Mouse (Mus musculus) embryonic facial prominence, embryonic 12.5 days (tissue): Measurements from ENCODE around the gene Olfr1396. TPM values are rescaled to one million over a fixed set of nuclear protein-coding genes. Genes with fewer than 3 reads are reported as not detected.

Experiments
- ATAC-seq: fragments of 200-750 bp; cut with Nextera tagmentation; 2 replicates; pipeline ENCODE4 v1.8.0; 2017; ENCODE audit not compliant: insufficient number of reproducible peaks, insufficient read depth, low FRiP score, low TSS enrichment
- H3K27ac ChIP-seq: fragments of 300-500 bp; sonication (generic); 2 replicates; pipeline ENCODE4 v1.5.1; 2016; ENCODE audit warnings: mild to moderate bottlenecking
- H3K27me3 ChIP-seq: fragments of 300-500 bp; sonication (generic); 2 replicates; pipeline ENCODE4 v1.6.1; 2016; ENCODE audit warnings: mild to moderate bottlenecking, moderate library complexity
- H3K36me3 ChIP-seq: fragments of 300-500 bp; sonication (generic); 2 replicates; pipeline ENCODE4 v1.6.1; 2016; ENCODE audit warnings: mild to moderate bottlenecking
- H3K4me1 ChIP-seq: fragments of 300-500 bp; sonication (generic); 2 replicates; pipeline ENCODE4 v1.6.1; 2016
- H3K4me2 ChIP-seq: fragments of 300-500 bp; sonication (generic); replicated peaks from 2 replicates; pipeline ENCODE4 v1.6.1; 2016; ENCODE audit warnings: mild to moderate bottlenecking, moderate library complexity
- H3K4me3 ChIP-seq: fragments of 300-500 bp; sonication (generic); 2 replicates; pipeline ENCODE4 v1.5.1; 2016; ENCODE audit warnings: mild to moderate bottlenecking
- H3K9ac ChIP-seq: fragments of 300-500 bp; sonication (generic); 2 replicates; pipeline ENCODE4 v1.6.1; 2016; ENCODE audit warnings: mild to moderate bottlenecking, moderate library complexity
- H3K9me3 ChIP-seq: fragments of 300-500 bp; sonication (generic); 2 replicates; pipeline ENCODE4 v1.6.1; 2016; ENCODE audit warnings: mild to moderate bottlenecking, moderate library complexity
- WGBS: fragments of 180-500 bp; shearing (Covaris S2); methylation state at CpG from one replicate; pipeline ENCODE4 v1.1.7; 2016; 5-methylcytosine and 5-hydroxymethylcytosine counted together
- polyA plus RNA-seq: library from polyadenylated mRNA; unstranded; fragments of >200 nt; fragmentation: Nextera tagmentation; extraction: Ambion mirVana; gene quantifications from 2 replicates; pipeline ENCODE4 v1.2.1, GENCODE M21; 2016

Olfr1396 gene
- polyA plus RNA-seq, 1 experiment from 2014 or later: not detected

DNA sequence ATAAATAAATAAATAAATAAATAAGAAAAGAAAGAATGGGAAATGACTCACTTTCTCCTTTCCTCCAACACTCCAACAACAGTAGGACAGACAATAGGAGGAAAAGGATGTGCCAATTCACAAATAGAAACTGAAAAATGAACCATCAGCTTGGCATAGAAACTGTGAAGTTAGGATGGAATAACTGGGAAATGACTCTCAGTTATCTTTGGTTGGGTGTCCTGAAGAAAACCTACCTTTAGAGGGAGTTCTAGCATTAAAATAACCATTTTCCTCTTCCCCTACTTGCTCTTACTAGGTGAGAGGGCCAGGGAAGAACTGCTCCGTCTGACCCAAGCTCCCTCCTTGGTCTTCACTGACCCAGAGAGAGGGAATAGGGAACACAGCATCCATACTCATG lies 8.9 kb downstream of the Olfr1396 start:
- Histone ChIP-seq H3K36me3 (no peaks in the 10 kb centered on the region), H3K9ac (no peak overlapping the region), H3K9me3 (no peaks in the 10 kb centered on the region), H3K4me1 (peaks cover 5% of the 10 kb centered on the region; the same call in 1 of the 2 replicates), H3K4me2 (no peak overlapping the region), H3K27ac (no peak overlapping the region), H3K4me3 (no peak overlapping the region), H3K27me3 (no peaks in the 10 kb centered on the region)
- 69% methylated on average over 1 of the region's 1 CpGs for WGBS
- no peak for ATAC-seq

- H3K27ac ChIP-seq: no peak overlapping the region
- no peaks in the 10 kb centered on the region for H3K9me3 ChIP-seq
- H3K4me3 ChIP-seq: no peak overlapping the region
- H3K4me2 ChIP-seq: no peak overlapping the region
- peaks cover 5% of the 10 kb centered on the region; the same call in 1 of the 2 replicates for H3K4me1 ChIP-seq
- H3K36me3 ChIP-seq: no peaks in the 10 kb centered on the region
- no peaks in the 10 kb centered on the region for H3K27me3 ChIP-seq
- no peak for ATAC-seq
- 15% methylated on average over 8 of the region's 8 CpGs for WGBS
- H3K9ac ChIP-seq: no peak overlapping the region
These were observed 11.5 kb downstream of the Olfr1396 start for GRCm38 (mm10) chr11:49103047-49103693.

- no peak for ATAC-seq
- WGBS: 43% methylated on average over 5 of the region's 5 CpGs
- H3K27ac ChIP-seq: no peak overlapping the region
These were observed 13.2 kb downstream of the Olfr1396 start for GRCm38 (mm10) chr11:49101500-49101899.

GRCm38 (mm10) chr11:49100409-49100808 lies 14.3 kb downstream of the Olfr1396 start:
- Histone ChIP-seq H3K4me1 (peaks cover 5% of the 10 kb centered on the region; the same call in 1 of the 2 replicates), H3K9me3 (no peaks in the 10 kb centered on the region), H3K36me3 (no peaks in the 10 kb centered on the region), H3K9ac (no peak overlapping the region), H3K27me3 (no peaks in the 10 kb centered on the region), H3K4me3 (no peak overlapping the region), H3K4me2 (no peak overlapping the region), H3K27ac (no peak overlapping the region)
- no peak for ATAC-seq
- 84% methylated on average over 3 of the region's 3 CpGs for WGBS

More at GRCm38 (mm10) chr11:49101500-49101899, 13.2 kb downstream of the Olfr1396 start:
- H3K27me3 ChIP-seq: no peaks in the 10 kb centered on the region
- H3K9me3 ChIP-seq: no peaks in the 10 kb centered on the region
- no peak overlapping the region for H3K9ac ChIP-seq
- H3K36me3 ChIP-seq: no peaks in the 10 kb centered on the region
- no peak overlapping the region for H3K4me2 ChIP-seq
- peaks cover 5% of the 10 kb centered on the region; the same call in 1 of the 2 replicates for H3K4me1 ChIP-seq
- H3K4me3 ChIP-seq: no peak overlapping the region

DNA sequence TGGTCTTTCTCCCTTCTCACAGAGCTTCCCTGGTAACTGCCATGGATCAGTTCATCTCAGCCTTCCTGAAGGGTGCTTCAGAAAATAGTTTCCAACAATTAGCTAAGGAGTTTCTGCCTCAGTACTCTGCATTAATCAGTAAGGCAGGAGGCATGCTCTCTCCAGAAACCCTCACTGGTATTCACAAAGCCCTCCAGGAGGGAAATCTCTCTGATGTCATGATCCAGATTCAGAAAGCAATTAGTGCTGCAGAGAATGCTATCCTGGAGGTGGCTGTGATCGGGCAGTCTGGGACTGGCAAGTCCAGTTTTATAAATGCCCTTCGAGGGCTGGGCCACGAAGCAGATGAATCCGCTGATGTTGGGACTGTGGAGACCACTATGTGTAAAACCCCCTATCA lies 19.3 kb downstream of the Olfr1396 start:
- Histone ChIP-seq H3K27me3 (no peaks in the 10 kb centered on the region), H3K4me3 (no peak overlapping the region), H3K4me2 (no peak overlapping the region), H3K9ac (no peak overlapping the region), H3K27ac (no peak overlapping the region), H3K4me1 (no peaks in the 10 kb centered on the region), H3K36me3 (no peaks in the 10 kb centered on the region), H3K9me3 (no peaks in the 10 kb centered on the region)
- 89% methylated on average over 4 of the region's 4 CpGs for WGBS
- no peak for ATAC-seq

DNA sequence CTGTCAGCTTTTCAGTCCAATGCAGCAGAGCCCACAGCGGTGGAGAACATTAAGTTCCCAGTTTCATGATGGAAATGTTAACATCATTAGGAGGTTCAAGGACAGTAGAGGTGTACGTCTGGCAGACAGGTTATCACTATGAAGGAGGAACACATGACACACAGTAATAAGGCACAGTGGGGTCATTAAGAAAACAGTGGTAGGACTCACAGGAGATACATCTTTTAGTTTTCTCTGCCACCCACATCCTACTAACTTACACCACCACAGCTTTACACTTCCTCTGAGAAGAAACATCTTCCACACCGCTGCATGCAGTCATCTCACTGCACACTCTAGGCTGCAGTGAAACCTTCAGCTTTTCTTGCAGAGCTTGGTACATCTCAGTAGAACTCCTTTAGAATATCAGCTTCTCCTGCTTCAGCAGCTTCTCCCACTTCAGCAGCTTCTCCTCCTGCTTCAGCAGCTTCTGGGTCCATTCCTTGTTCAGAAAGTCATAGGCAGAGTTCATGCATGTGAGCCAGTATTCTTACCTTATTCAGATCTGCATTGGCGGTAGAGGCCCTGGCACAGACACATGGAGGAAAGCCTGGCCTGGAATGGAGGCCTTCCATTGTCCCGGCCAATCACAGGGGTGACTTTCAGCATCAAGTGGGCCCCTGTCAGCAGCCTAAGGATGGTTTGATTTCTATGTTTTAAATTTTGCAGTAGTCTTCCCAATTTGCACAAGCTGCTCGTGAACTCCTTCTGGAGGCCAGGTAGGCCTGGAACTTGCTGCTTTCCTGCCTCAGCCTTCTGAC lies 20.6 kb downstream of the Olfr1396 start:
- Histone ChIP-seq H3K27me3 (no peaks in the 10 kb centered on the region), H3K36me3 (no peaks in the 10 kb centered on the region), H3K9me3 (no peaks in the 10 kb centered on the region), H3K4me3 (no peak overlapping the region), H3K9ac (no peak overlapping the region), H3K27ac (no peak overlapping the region), H3K4me1 (no peaks in the 10 kb centered on the region), H3K4me2 (no peak overlapping the region)
- WGBS: 86% methylated on average over 6 of the region's 6 CpGs
- no peak for ATAC-seq

GRCm38 (mm10) chr11:49092786-49093185 lies 21.9 kb downstream of the Olfr1396 start:
- no peak for ATAC-seq
- Histone ChIP-seq H3K9ac (no peak overlapping the region), H3K4me2 (no peak overlapping the region), H3K36me3 (no peaks in the 10 kb centered on the region), H3K27ac (no peak overlapping the region), H3K9me3 (no peaks in the 10 kb centered on the region), H3K4me1 (peaks cover 8% of the 10 kb centered on the region), H3K27me3 (no peaks in the 10 kb centered on the region), H3K4me3 (no peak overlapping the region)
- 87% methylated on average over 2 of the region's 2 CpGs for WGBS

GRCm38 (mm10) chr11:49092053-49092586 lies 22.6 kb downstream of the Olfr1396 start:
- H3K27ac ChIP-seq: no peak overlapping the region
- no peak overlapping the region for H3K4me2 ChIP-seq
- 90% methylated on average over 1 of the region's 1 CpGs for WGBS
- no peaks in the 10 kb centered on the region for H3K27me3 ChIP-seq
- H3K9me3 ChIP-seq: no peaks in the 10 kb centered on the region
- no peak for ATAC-seq
- no peak overlapping the region for H3K9ac ChIP-seq
- no peaks in the 10 kb centered on the region for H3K36me3 ChIP-seq
- no peak overlapping the region for H3K4me3 ChIP-seq
- peaks cover 8% of the 10 kb centered on the region for H3K4me1 ChIP-seq

GRCm38 (mm10) chr11:49091171-49091570 lies 23.5 kb downstream of the Olfr1396 start:
- Histone ChIP-seq H3K9ac (no peak overlapping the region), H3K36me3 (no peaks in the 10 kb centered on the region), H3K27ac (no peak overlapping the region), H3K4me3 (no peak overlapping the region), H3K4me2 (no peak overlapping the region), H3K4me1 (peaks cover 8% of the 10 kb centered on the region), H3K27me3 (no peaks in the 10 kb centered on the region), H3K9me3 (no peaks in the 10 kb centered on the region)
- WGBS: 75% methylated on average over 4 of the region's 4 CpGs
- no peak for ATAC-seq

DNA sequence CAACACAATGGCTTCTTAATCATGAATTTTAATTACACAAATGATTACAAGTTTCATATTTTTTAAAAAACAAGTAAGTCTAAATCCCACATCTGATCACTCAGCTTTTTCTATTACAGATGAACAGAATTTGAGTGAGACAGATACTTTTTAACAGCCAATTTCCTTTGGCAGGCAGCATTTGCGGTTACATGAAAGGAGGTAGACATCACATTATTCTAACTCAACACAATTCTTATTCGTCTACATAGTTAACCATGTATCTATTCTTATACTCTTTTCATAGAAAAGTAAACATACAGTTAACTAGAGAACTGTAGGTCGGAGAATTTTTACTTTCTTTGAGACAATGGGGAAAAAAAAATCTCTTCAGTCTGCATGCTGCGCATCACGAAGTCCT lies 24.1 kb downstream of the Olfr1396 start:
- H3K36me3 ChIP-seq: no peaks in the 10 kb centered on the region
- no peak overlapping the region for H3K4me3 ChIP-seq
- H3K4me2 ChIP-seq: no peak overlapping the region
- ATAC-seq: no peak
- no peaks in the 10 kb centered on the region for H3K27me3 ChIP-seq
- no peak overlapping the region for H3K9ac ChIP-seq
- H3K27ac ChIP-seq: no peak overlapping the region
- no peaks in the 10 kb centered on the region for H3K9me3 ChIP-seq
- H3K4me1 ChIP-seq: peaks cover 8% of the 10 kb centered on the region
- 90% methylated on average over 5 of the region's 5 CpGs for WGBS

GRCm38 (mm10) chr11:49089735-49090507 lies 24.8 kb downstream of the Olfr1396 start:
- no peak for ATAC-seq
- H3K4me2 ChIP-seq: no peak overlapping the region
- H3K27ac ChIP-seq: no peak overlapping the region
- peaks cover 8% of the 10 kb centered on the region for H3K4me1 ChIP-seq
- no peaks in the 10 kb centered on the region for H3K36me3 ChIP-seq
- 78% methylated on average over 3 of the region's 3 CpGs for WGBS
- H3K9ac ChIP-seq: no peak overlapping the region
- H3K9me3 ChIP-seq: no peaks in the 10 kb centered on the region
- H3K4me3 ChIP-seq: no peak overlapping the region
- H3K27me3 ChIP-seq: no peaks in the 10 kb centered on the region
